Mouse (Mus musculus): ENCODE data around the gene Vmn2r22.
"Not testable (repeated sequence)": the region's sequence is repeated elsewhere in the genome, so short reads cannot be mapped to it uniquely, and the experiment has no call there.

DNA sequence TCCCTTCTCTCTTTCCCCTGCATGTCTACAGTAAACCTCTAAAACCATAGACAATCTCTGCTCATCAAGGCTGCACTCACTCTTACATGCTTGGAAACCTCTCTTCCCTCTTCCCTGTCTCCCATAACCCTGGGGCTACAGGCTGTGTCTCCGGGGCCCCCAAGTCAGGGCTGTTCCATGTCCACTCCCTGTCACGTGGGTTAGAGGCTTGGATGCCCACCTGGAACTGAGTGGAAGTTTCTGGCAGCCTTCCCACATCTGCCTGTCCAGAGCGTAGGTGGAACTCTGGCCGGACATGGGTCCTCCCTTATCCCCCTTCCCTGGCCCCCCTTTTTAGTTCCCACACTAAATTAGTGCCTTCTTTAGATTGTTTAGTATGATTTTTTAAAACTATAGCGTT is 62.2 kb downstream of the Vmn2r22 start:
- not testable (repeated sequence) for TF ChIP-seq CTCF (IDR thresholded peaks at IDR 0.05; ENCODE audit: borderline replicate concordance, extremely low read depth, insufficient read depth, insufficient read length); POLR2A (IDR thresholded peaks at IDR 0.05; ENCODE audit: borderline replicate concordance, extremely low read depth, insufficient read depth, insufficient read length, poor library complexity, severe bottlenecking)

Data from brain, embryonic 14.5 days (tissue).